Comparison of ENCODE assay signal across 15 mouse cellular contexts in the genomic region with DNA sequence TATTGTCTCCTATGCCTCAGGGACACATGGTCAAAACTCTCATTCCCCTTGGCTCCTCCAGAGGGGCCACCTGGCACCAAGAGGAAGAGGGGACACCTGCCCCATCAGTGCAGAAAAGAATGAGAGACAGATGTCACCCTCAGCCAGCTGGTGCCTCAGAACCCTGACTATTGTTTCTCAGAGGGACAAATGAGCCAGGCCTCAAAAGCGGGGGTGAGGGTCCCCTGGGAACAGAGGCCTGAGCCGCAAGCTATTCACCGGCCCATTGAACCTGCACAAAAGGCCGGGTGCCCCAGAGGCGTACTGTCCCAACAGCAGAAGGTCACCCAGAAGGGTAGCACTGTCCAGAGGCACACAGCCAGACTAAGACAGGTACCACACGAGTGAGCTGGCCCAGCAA. TPM values are rescaled to one million over a fixed set of nuclear protein-coding genes. Genes with fewer than 3 reads are reported as not detected.
A peak's percentile ranks its signal among the peaks of the same experiment; 100 is the strongest.
DNase-seq lines count a peak whose midpoint lies in the region; ATAC-seq and TF ChIP-seq lines count a peak whose summit lies in the region.
"Had no signal": no experiment of that assay in that cellular context is flagged by ENCODE, and none has a peak within 500 bp of the region (broad histone marks: within the 10 kb centered on the region; RNA-seq: fewer than 3 reads in every experiment).

No protein-coding gene starts in this region.

- TF ChIP-seq POLR2A in thymus, adult 2 months (IDR thresholded peaks at IDR 0.05; ENCODE audit: control insufficient read depth, extremely low read depth, insufficient read depth, low read length, poor library complexity) = no peak

- 45% methylated on average over 6 of the region's 6 CpGs for WGBS in forebrain, embryonic 10.5 days
- WGBS in hindbrain, embryonic 13.5 days = 29% methylated on average over 6 of the region's 6 CpGs
- 16% methylated on average over 6 of the region's 6 CpGs for WGBS in midbrain, embryonic 15.5 days
- WGBS in thymus, adult 2 months = 88% methylated on average over 6 of the region's 6 CpGs

- peaks cover 86% of the 10 kb centered on the region for H3K4me1 ChIP-seq in forebrain, embryonic 10.5 days
- peaks cover 71% of the 10 kb centered on the region for H3K4me1 ChIP-seq in hindbrain, embryonic 13.5 days (replicated peaks)
- H3K4me1 ChIP-seq in midbrain, embryonic 15.5 days = peaks cover 58% of the 10 kb centered on the region
- no peaks in the 10 kb centered on the region for H3K4me1 ChIP-seq in thymus, adult 2 months (replicated peaks; ENCODE audit: control insufficient read depth, insufficient read depth, low read length)

- H3K9me3 ChIP-seq in forebrain, embryonic 10.5 days = 0 out of 2 replicates have a peak, but pooled peaks cover 2% of the 10 kb centered on the region
- H3K9me3 ChIP-seq in hindbrain, embryonic 13.5 days = no peaks in the 10 kb centered on the region
- H3K9me3 ChIP-seq in midbrain, embryonic 15.5 days = no peaks in the 10 kb centered on the region
- H3K9me3 ChIP-seq: limb, embryonic 12.5 days had no signal

- H3K4me2 ChIP-seq in hindbrain, embryonic 13.5 days = peak overlapping the region; percentile 95
- H3K4me2 ChIP-seq in midbrain, embryonic 15.5 days = peak overlapping the region; percentile 82
- H3K4me2 ChIP-seq: limb, embryonic 12.5 days; lung, embryonic 14.5 days had no signal

- no peak for ATAC-seq in hindbrain, embryonic 13.5 days (ENCODE audit: low FRiP score)
- ATAC-seq in midbrain, embryonic 15.5 days (replicated peaks) = no peak
- ATAC-seq: activated CD4-positive, CD25-positive, alpha-beta regulatory T cell, adult 4 months; CD4-positive, CD25-positive, alpha-beta regulatory T cell, adult 4 months had no signal

- peak overlapping the region; percentile 91 for H3K9ac ChIP-seq in hindbrain, embryonic 13.5 days
- H3K9ac ChIP-seq in midbrain, embryonic 15.5 days = peak overlapping the region; percentile 94
- H3K9ac ChIP-seq: limb, embryonic 12.5 days; lung, embryonic 14.5 days had no signal

- peak overlapping the region; percentile 78 for H3K4me3 ChIP-seq in forebrain, embryonic 10.5 days
- peak overlapping the region; percentile 70 for H3K4me3 ChIP-seq in hindbrain, embryonic 13.5 days
- H3K4me3 ChIP-seq in midbrain, embryonic 15.5 days = peak overlapping the region; percentile 76
- H3K4me3 ChIP-seq in thymus, adult 2 months (ENCODE audit: control insufficient read depth, insufficient read depth, low read length) = no peak overlapping the region
- H3K4me3 ChIP-seq: limb, embryonic 12.5 days; megakaryocyte, embryonic 14.5 days had no signal

- peaks cover 52% of the 10 kb centered on the region for H3K27me3 ChIP-seq in forebrain, embryonic 10.5 days (ENCODE audit: poor library complexity, severe bottlenecking)
- H3K27me3 ChIP-seq in hindbrain, embryonic 13.5 days = no peaks in the 10 kb centered on the region
- H3K27me3 ChIP-seq in midbrain, embryonic 15.5 days (replicated peaks) = no peaks in the 10 kb centered on the region
- peaks cover 19% of the 10 kb centered on the region for H3K27me3 ChIP-seq in thymus, adult 2 months (ENCODE audit: control insufficient read depth, insufficient read depth, low read length)

- H3K36me3 ChIP-seq in forebrain, embryonic 10.5 days (replicated peaks) = peaks cover 56% of the 10 kb centered on the region
- peaks cover 41% of the 10 kb centered on the region for H3K36me3 ChIP-seq in hindbrain, embryonic 13.5 days
- H3K36me3 ChIP-seq in midbrain, embryonic 15.5 days (replicated peaks) = peaks cover 17% of the 10 kb centered on the region
- H3K36me3 ChIP-seq in thymus, adult 2 months (ENCODE audit: control insufficient read depth, insufficient read depth, low read length) = no peaks in the 10 kb centered on the region
- H3K36me3 ChIP-seq: limb, embryonic 12.5 days had no signal

- TF ChIP-seq CTCF in thymus, adult 2 months (IDR thresholded peaks at IDR 0.05; ENCODE audit: borderline replicate concordance, control insufficient read depth, extremely low read depth, insufficient read depth, low read length, poor library complexity) = no peak

- peak; percentile 53 for DNase-seq in embryo, embryonic 10.5 days (ENCODE audit: low spot score)
- no peak for DNase-seq in forebrain, embryonic 10.5 days (ENCODE audit: extremely low spot score, low spot score)
- no peak for DNase-seq in gastrocnemius, postnatal 36 days
- no peak for DNase-seq in spleen, adult 12 weeks (ENCODE audit: low spot score)
- no peak for DNase-seq in thymus, adult 2 months
- no peak for DNase-seq in right cerebral cortex, postnatal 36 days (ENCODE audit: low spot score in 2 of 2)
- DNase-seq: cerebellum, adult 2 months; lung, embryonic 14.5 days had no signal

- peak overlapping the region; percentile 99 for H3K27ac ChIP-seq in forebrain, embryonic 10.5 days
- peak overlapping the region; percentile 100 for H3K27ac ChIP-seq in hindbrain, embryonic 13.5 days
- H3K27ac ChIP-seq in midbrain, embryonic 15.5 days = peak overlapping the region; percentile 26
- H3K27ac ChIP-seq in thymus, adult 2 months (ENCODE audit: control insufficient read depth, insufficient read depth, low read length) = no peak overlapping the region
- H3K27ac ChIP-seq: limb, embryonic 12.5 days had no signal

- intact Hi-C loops in gastrocnemius, postnatal 36 days (cut with DNase I) = no loop called here

RNA-seq across cellular contexts. Expression of gene Cryba4, which starts 26.7 kb away (rescaled TPM):
- 0.48 TPM in 1 of 2 replicates, not detected in the other for polyA plus RNA-seq in forebrain, embryonic 10.5 days (2016; fragmentation: Nextera tagmentation; extraction: Ambion mirVana)
- polyA plus RNA-seq in hindbrain, embryonic 13.5 days (2015; fragmentation: Nextera tagmentation; extraction: Ambion mirVana) = 1.9 and 3.3 TPM in 2 replicates
- polyA plus RNA-seq in midbrain, embryonic 15.5 days (2015; fragmentation: Nextera tagmentation; extraction: Ambion mirVana) = 0.93 and 1.4 TPM in 2 replicates
- under 1 TPM in 1 of 2 experiments, not detected in 1; 0.61 TPM for total RNA-seq in gastrocnemius, postnatal 36 days (2021)
- 0.41 and 3.1 TPM in 2 replicates for polyA plus RNA-seq in thymus, adult 2 months (2012; rRNA removed)
- total RNA-seq: hematopoietic stem cell, adult 5-6 weeks had no signal
- polyA plus RNA-seq: activated CD4-positive, CD25-positive, alpha-beta regulatory T cell, adult 4 months had no signal

RNA-seq across cellular contexts. Expression of gene Crybb1, which starts 30.0 kb away (rescaled TPM):
- 0.30 TPM in 1 of 2 replicates, not detected in the other for polyA plus RNA-seq in forebrain, embryonic 10.5 days (2016; fragmentation: Nextera tagmentation; extraction: Ambion mirVana)
- 5.2 and 5.5 TPM in 2 replicates for polyA plus RNA-seq in hindbrain, embryonic 13.5 days (2015; fragmentation: Nextera tagmentation; extraction: Ambion mirVana)
- polyA plus RNA-seq in midbrain, embryonic 15.5 days (2015; fragmentation: Nextera tagmentation; extraction: Ambion mirVana) = 4.3 and 4.8 TPM in 2 replicates
- total RNA-seq in gastrocnemius, postnatal 36 days (2021) = 1 to 10 TPM; 2.4 to 4.1 TPM
- 0.15 and 0.40 TPM in 2 replicates for polyA plus RNA-seq in thymus, adult 2 months (2012; rRNA removed)
- total RNA-seq: hematopoietic stem cell, adult 5-6 weeks had no signal
- polyA plus RNA-seq: activated CD4-positive, CD25-positive, alpha-beta regulatory T cell, adult 4 months; CD4-positive, CD25-positive, alpha-beta regulatory T cell, adult 4 months had no signal

RNA-seq across cellular contexts. Expression of gene Tpst2, which starts 50.9 kb away (rescaled TPM):
- 36.7 and 37.7 TPM in 2 replicates for polyA plus RNA-seq in forebrain, embryonic 10.5 days (2016; fragmentation: Nextera tagmentation; extraction: Ambion mirVana)
- 26.9 and 30.0 TPM in 2 replicates for polyA plus RNA-seq in hindbrain, embryonic 13.5 days (2015; fragmentation: Nextera tagmentation; extraction: Ambion mirVana)
- 29.4 and 33.7 TPM in 2 replicates for polyA plus RNA-seq in midbrain, embryonic 15.5 days (2015; fragmentation: Nextera tagmentation; extraction: Ambion mirVana)
- 10 to 100 TPM; 14.4 to 17.0 TPM for total RNA-seq in gastrocnemius, postnatal 36 days (2021)
- polyA plus RNA-seq in thymus, adult 2 months (2012; rRNA removed) = 62.7 and 63.5 TPM in 2 replicates
